9 mouse cellular contexts compared by ENCODE assay signal in the genomic region with DNA sequence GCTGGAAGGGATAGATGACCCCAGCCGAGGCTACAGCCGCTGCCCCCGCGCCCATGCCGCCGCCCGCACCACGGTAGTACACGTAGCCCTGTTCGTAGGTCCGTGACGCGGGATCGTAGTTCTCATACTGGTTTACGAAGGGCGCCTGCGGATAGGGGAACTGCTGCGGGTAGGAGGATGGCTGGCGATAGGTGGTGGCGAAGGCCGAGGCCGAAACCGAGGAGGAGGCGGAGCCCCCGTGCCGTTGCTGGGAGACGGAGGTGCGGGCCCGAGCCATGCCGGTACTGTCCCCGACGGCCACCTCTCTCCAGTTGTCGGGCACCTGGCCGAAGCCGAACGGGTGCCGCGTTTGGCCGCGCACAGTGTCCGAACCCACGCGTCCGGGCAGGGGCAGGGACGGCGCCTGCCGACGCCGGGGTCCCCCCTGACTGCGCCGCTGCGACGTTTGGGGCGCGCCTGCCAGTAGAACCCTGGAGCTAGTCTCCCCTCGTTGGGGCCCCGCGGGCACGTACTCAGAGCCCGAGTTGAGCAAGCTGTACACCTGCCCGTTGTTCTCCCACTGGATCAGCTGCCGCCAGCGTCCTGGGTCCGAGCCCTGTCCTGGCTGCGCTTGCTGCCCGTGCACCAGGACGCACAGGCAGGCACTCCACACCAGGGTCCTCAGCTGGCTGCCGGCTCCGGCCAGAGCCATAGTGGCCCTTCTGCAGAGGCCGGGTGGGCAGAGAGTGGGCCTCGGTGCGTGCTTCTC. TPM values are rescaled to one million over a fixed set of nuclear protein-coding genes. Genes with fewer than 3 reads are reported as not detected.
DNase-seq lines count a peak whose midpoint lies in the region; ATAC-seq lines count a peak whose summit lies in the region.
"Had no signal": no experiment of that assay in that cellular context is flagged by ENCODE, and none has a peak within 500 bp of the region (broad histone marks: within the 10 kb centered on the region; RNA-seq: fewer than 3 reads in every experiment).

No protein-coding gene starts in this region.

- H3K27ac ChIP-seq in forebrain, embryonic 16.5 days (ENCODE audit: low read length) = peak overlapping the region; percentile 65
- peak overlapping the region; percentile 76 for H3K27ac ChIP-seq in midbrain, embryonic 10.5 days (replicated peaks)

- peak; percentile 39 to 46 for DNase-seq in adrenal gland, adult 18-20 months (ENCODE audit: low spot score in 2 of 2)
- DNase-seq in adrenal gland, adult 8-10 months = no peak
- DNase-seq in R1 (ENCODE audit: low read depth, low spot score) = peak; percentile 75
- DNase-seq in kidney, postnatal 10 days = peak; percentile 77
- DNase-seq in midbrain, embryonic 10.5 days (ENCODE audit: low spot score) = peak; percentile 63

- peaks cover 8% of the 10 kb centered on the region; the same call in 1 of the 2 replicates for H3K27me3 ChIP-seq in forebrain, embryonic 16.5 days (replicated peaks; ENCODE audit: control insufficient read depth, insufficient read depth, low read length)
- H3K27me3 ChIP-seq in midbrain, embryonic 10.5 days (ENCODE audit: low read depth, poor library complexity, severe bottlenecking) = peaks cover 61% of the 10 kb centered on the region

- peak overlapping the region; percentile 50 for H3K4me2 ChIP-seq in forebrain, embryonic 16.5 days (ENCODE audit: low read length)

- H3K9ac ChIP-seq in forebrain, embryonic 16.5 days (replicated peaks; ENCODE audit: low read depth, low read length) = peak overlapping the region; percentile 61

- peaks cover 63% of the 10 kb centered on the region for H3K4me1 ChIP-seq in forebrain, embryonic 16.5 days (replicated peaks; ENCODE audit: control insufficient read depth, insufficient read depth, low read length)
- peaks cover 69% of the 10 kb centered on the region for H3K4me1 ChIP-seq in midbrain, embryonic 10.5 days

- no peaks in the 10 kb centered on the region for H3K36me3 ChIP-seq in forebrain, embryonic 16.5 days (ENCODE audit: control insufficient read depth, insufficient read depth)
- H3K36me3 ChIP-seq in midbrain, embryonic 10.5 days = no peaks in the 10 kb centered on the region

- no peak; the same call in 1 of the 2 replicates for ATAC-seq in forebrain, embryonic 16.5 days
- no peak for ATAC-seq in frontal cortex, adult (ENCODE audit: low TSS enrichment)
- no peak for ATAC-seq in monocyte, adult 5-6 weeks (replicated peaks; ENCODE audit: insufficient number of reproducible peaks, low FRiP score, low TSS enrichment, poor library complexity, severe bottlenecking)

- no peaks in the 10 kb centered on the region for H3K9me3 ChIP-seq in forebrain, embryonic 16.5 days (ENCODE audit: control insufficient read depth, low read length)
- H3K9me3 ChIP-seq in midbrain, embryonic 10.5 days (replicated peaks) = no peaks in the 10 kb centered on the region

- H3K4me3 ChIP-seq in forebrain, embryonic 16.5 days (replicated peaks; ENCODE audit: low read length) = peak overlapping the region; percentile 46
- H3K4me3 ChIP-seq in midbrain, embryonic 10.5 days = peak overlapping the region; percentile 57

- 1% methylated on average over 72 of the region's 72 CpGs for WGBS in forebrain, embryonic 16.5 days
- WGBS in midbrain, embryonic 10.5 days = 1% methylated on average over 72 of the region's 72 CpGs

RNA-seq across cellular contexts. Expression of a gene that starts 0.6 kb away (rescaled TPM):
- total RNA-seq in adrenal gland, adult 18-20 months (2021) = 10 to 100 TPM; 19.9 to 28.1 TPM
- total RNA-seq in adrenal gland, adult 8-10 months (2022) = 10 to 100 TPM; 20.4 to 28.6 (median 23.0) TPM
- polyA plus RNA-seq in forebrain, embryonic 16.5 days (2015; fragmentation: Nextera tagmentation; extraction: Ambion mirVana) = 11.5 and 14.7 TPM in 2 replicates
- 6.9 and 10.9 TPM in 2 replicates for polyA plus RNA-seq in midbrain, embryonic 10.5 days (2016; fragmentation: Nextera tagmentation; extraction: Ambion mirVana)
- not detected in 3 replicates for total RNA-seq in monocyte, adult 5-6 weeks (2017)

RNA-seq across cellular contexts. Expression of a gene that starts 57.9 kb away (rescaled TPM):
- not detected for total RNA-seq in adrenal gland, adult 18-20 months (2021)
- not detected for total RNA-seq in adrenal gland, adult 8-10 months (2022)
- polyA plus RNA-seq in forebrain, embryonic 16.5 days (2015; fragmentation: Nextera tagmentation; extraction: Ambion mirVana) = not detected in 2 replicates
- not detected in 2 replicates for polyA plus RNA-seq in midbrain, embryonic 10.5 days (2016; fragmentation: Nextera tagmentation; extraction: Ambion mirVana)
- not detected in 3 replicates for total RNA-seq in monocyte, adult 5-6 weeks (2017)
- total RNA-seq: gastrocnemius, postnatal 4 days had no signal

RNA-seq across cellular contexts. Expression of a gene that starts 59.4 kb away (rescaled TPM):
- total RNA-seq in adrenal gland, adult 18-20 months (2021) = 10 to 100 TPM; 13.3 to 15.0 TPM
- total RNA-seq in adrenal gland, adult 8-10 months (2022) = 10 to 100 TPM; 19.9 to 32.9 (median 28.3) TPM
- 104 and 120 TPM in 2 replicates for polyA plus RNA-seq in forebrain, embryonic 16.5 days (2015; fragmentation: Nextera tagmentation; extraction: Ambion mirVana)
- 32.2 and 39.9 TPM in 2 replicates for polyA plus RNA-seq in midbrain, embryonic 10.5 days (2016; fragmentation: Nextera tagmentation; extraction: Ambion mirVana)
- total RNA-seq in monocyte, adult 5-6 weeks (2017) = 11.3 to 14.2 TPM (median 13.0 TPM) in 3 replicates

Comparison
In these comparisons a context has a peak if more than half of its experiments do, and no peak if none do; other contexts are left out.
1. RNA of a gene that starts 0.6 kb away (total RNA-seq): 19.9 to 28.1 TPM in adrenal gland, adult 18-20 months and 20.4 to 28.6 TPM in adrenal gland, adult 8-10 months; not detected in monocyte, adult 5-6 weeks; every median in the first group is over 10 times any median in the second.